Mouse (Mus musculus) E14TG2a.4 (cell line): ENCODE measurements around the gene Rps6kb1.

Experiments
- CTCF ChIP-seq: conservative IDR thresholded peaks from 2 replicates; pipeline ENCODE4 v1.5.1; 2014; ENCODE audit warnings: low read length
- NANOG ChIP-seq: IDR thresholded peaks from 2 replicates; pipeline ENCODE4 v1.6.1; 2014; ENCODE audit warnings: borderline replicate concordance, low read length, mixed read lengths

- TF ChIP-seq CTCF, result no peak
- no peak for TF ChIP-seq NANOG
Observed at GRCm38 (mm10) chr11:86544639-86545299, at the start of gene Rps6kb1, which contains the start of gene Tubd1.
